Mouse (Mus musculus): Measurements from ENCODE around the gene Rassf5.

GRCm38 (mm10) chr1:131257288-131257687, 12.2 kb upstream of the Rassf5 start:
- TF ChIP-seq POLR2A (IDR thresholded peaks at IDR 0.05; ENCODE audit: insufficient read length, low read depth) (no peak), TCF12 (IDR thresholded peaks at IDR 0.05; ENCODE audit: insufficient read depth, poor library complexity, severe bottlenecking) (no peak), TCF3 (IDR thresholded peaks at IDR 0.05; ENCODE audit: insufficient read length, low read depth) (no peak), E2F4 (IDR thresholded peaks at IDR 0.05; ENCODE audit: insufficient read depth) (no peak), MYOD1 (IDR thresholded peaks at IDR 0.05; ENCODE audit: control insufficient read depth in 1 of 3, insufficient read length in 2 of 3, low read depth in 2 of 3) (no peak), POLR2AphosphoS2 (IDR thresholded peaks at IDR 0.05; ENCODE audit: insufficient read length, low read depth) (no peak), CEBPB (IDR thresholded peaks at IDR 0.05; ENCODE audit: insufficient read depth, poor library complexity, severe bottlenecking) (no peak), MYOG (IDR thresholded peaks at IDR 0.05; ENCODE audit: control insufficient read depth in 1 of 3, insufficient read depth in 1 of 3, insufficient read length in 2 of 3, low read depth in 2 of 3) (no peak), MAX (IDR thresholded peaks at IDR 0.05; ENCODE audit: low read depth) (no peak), USF1 (IDR thresholded peaks at IDR 0.05; ENCODE audit: low read depth) (no peak)
